Mouse (Mus musculus): ENCODE measurements around the gene Mid1ip1.

Gene Mid1ip1

GRCm38 (mm10) chrX:10714696-10715140 lies at the start of gene Mid1ip1:
Gene Mid1ip1 (plus strand): TSS chrX:10715013.
- peak; percentile 92 for DNase-seq (ENCODE audit: low read depth, low spot score)

GRCm38 (mm10) chrX:10694455-10695180 lies 20.2 kb upstream of the Mid1ip1 start:
- no peak for DNase-seq (ENCODE audit: low read depth, low spot score)

- DNase-seq (ENCODE audit: low read depth, low spot score), result no peak
Observed at GRCm38 (mm10) chrX:10706728-10707127, 8.1 kb upstream of the Mid1ip1 start.

GRCm38 (mm10) chrX:10713839-10714637 lies 775 bp upstream of the Mid1ip1 start:
- peak; percentile 10 for DNase-seq (ENCODE audit: low read depth, low spot score)

- DNase-seq (ENCODE audit: low read depth, low spot score), result peak; percentile 86
Observed at GRCm38 (mm10) chrX:10716917-10717763, 2.3 kb downstream of the Mid1ip1 start.

GRCm38 (mm10) chrX:10718021-10718837 lies 3.4 kb downstream of the Mid1ip1 start:
- peak; percentile 4 for DNase-seq (ENCODE audit: low read depth, low spot score)

GRCm38 (mm10) chrX:10718838-10719539 lies 4.2 kb downstream of the Mid1ip1 start:
- DNase-seq (ENCODE audit: low read depth, low spot score), result peak; percentile 68

- no peak for DNase-seq (ENCODE audit: low read depth, low spot score)
Observed at GRCm38 (mm10) chrX:10720391-10720790, 5.6 kb downstream of the Mid1ip1 start.

- DNase-seq (ENCODE audit: low read depth, low spot score), result no peak
Observed at GRCm38 (mm10) chrX:10724571-10724970, 9.8 kb downstream of the Mid1ip1 start.

GRCm38 (mm10) chrX:10729488-10729887 lies 14.7 kb downstream of the Mid1ip1 start:
- peak; percentile 11 for DNase-seq (ENCODE audit: low read depth, low spot score)

GRCm38 (mm10) chrX:10734453-10734852 lies 19.6 kb downstream of the Mid1ip1 start:
- DNase-seq (ENCODE audit: low read depth, low spot score), result no peak

- no peak for DNase-seq (ENCODE audit: low read depth, low spot score)
Observed at GRCm38 (mm10) chrX:10734874-10735273, 20.1 kb downstream of the Mid1ip1 start.

- DNase-seq (ENCODE audit: low read depth, low spot score), result peak; percentile 54
Observed at GRCm38 (mm10) chrX:10758866-10759265, 44.1 kb downstream of the Mid1ip1 start.

GRCm38 (mm10) chrX:10763476-10764016 lies 48.7 kb downstream of the Mid1ip1 start:
- no peak for DNase-seq (ENCODE audit: low read depth, low spot score)
